Mouse (Mus musculus): ENCODE measurements at regions not wholly inside any gene's neighbourhood (a gene's known extent, or its start where the extent isn't known, plus 50 kb on each side); places are given as distances from the start of the nearest gene placed in this dataset.

- Histone ChIP-seq H3K27me3 (ENCODE audit: control insufficient read depth, insufficient read depth, low read length) (no peaks in the 10 kb centered on the region), H3K27ac (ENCODE audit: low read depth, low read length) (no peak overlapping the region), H3K4me3 (ENCODE audit: low read depth, low read length) (no peak overlapping the region), H3K9me3 (ENCODE audit: control insufficient read depth, low read length) (no peaks in the 10 kb centered on the region), H3K4me2 (replicated peaks; ENCODE audit: low read depth, low read length) (no peak overlapping the region), H3K9ac (ENCODE audit: low read depth, low read length) (no peak overlapping the region), H3K36me3 (ENCODE audit: control insufficient read depth, insufficient read depth, low read length) (no peaks in the 10 kb centered on the region), H3K4me1 (replicated peaks; ENCODE audit: control insufficient read depth, insufficient read depth, low read length) (no peaks in the 10 kb centered on the region)
- ATAC-seq (ENCODE audit: low FRiP score) (no peak), DNase-seq (ENCODE audit: low spot score) (no peak)
These were observed 425.5 kb upstream of the Gm5150 start for GRCm38 (mm10) chr3:16431819-16432115.

GRCm38 (mm10) chr3:16431082-16431818 lies 425.0 kb upstream of the Gm5150 start:
- Histone ChIP-seq H3K9me3 (ENCODE audit: control insufficient read depth, low read length) (no peaks in the 10 kb centered on the region), H3K27me3 (ENCODE audit: control insufficient read depth, insufficient read depth, low read length) (no peaks in the 10 kb centered on the region), H3K4me2 (replicated peaks; ENCODE audit: low read depth, low read length) (no peak overlapping the region), H3K36me3 (ENCODE audit: control insufficient read depth, insufficient read depth, low read length) (no peaks in the 10 kb centered on the region), H3K27ac (ENCODE audit: low read depth, low read length) (no peak overlapping the region), H3K9ac (ENCODE audit: low read depth, low read length) (no peak overlapping the region), H3K4me3 (ENCODE audit: low read depth, low read length) (no peak overlapping the region), H3K4me1 (replicated peaks; ENCODE audit: control insufficient read depth, insufficient read depth, low read length) (no peaks in the 10 kb centered on the region)
- ATAC-seq (ENCODE audit: low FRiP score) = no peak
- 37% methylated on average over 3 of the region's 3 CpGs for WGBS
- DNase-seq (ENCODE audit: low spot score) = peak; percentile 2
